27 mouse cellular contexts compared by ENCODE assay signal in the genomic region with DNA sequence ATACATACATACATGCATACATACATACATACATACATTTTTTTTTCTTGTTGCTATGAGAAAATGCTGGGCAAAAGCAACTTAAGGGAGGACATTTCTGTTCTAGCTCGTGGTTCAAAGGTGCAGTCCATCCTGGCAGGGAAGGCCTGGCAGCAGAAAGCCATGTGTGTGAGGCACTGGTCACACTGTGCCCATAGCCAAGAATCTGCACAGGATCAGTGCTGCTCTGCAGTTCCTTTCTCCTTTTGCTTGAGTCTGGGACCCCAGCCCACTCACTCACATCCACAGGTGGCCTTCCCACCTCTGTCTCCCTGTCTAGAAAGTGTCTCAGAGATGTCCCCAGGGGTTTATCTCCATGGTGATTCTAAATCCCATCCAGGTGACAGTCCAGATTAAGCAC.
"Had no signal": no experiment of that assay in that cellular context is flagged by ENCODE, and none has a peak within 500 bp of the region (broad histone marks: within the 10 kb centered on the region; RNA-seq: fewer than 3 reads in every experiment).

No protein-coding gene starts in this region.

- H3K9me3 ChIP-seq: heart, embryonic 10.5 days; heart, embryonic 12.5 days; hindbrain, embryonic 10.5 days; hindbrain, embryonic 12.5 days; intestine, embryonic 15.5 days; kidney, embryonic 15.5 days; limb, embryonic 12.5 days had no signal

- H3K36me3 ChIP-seq: hindbrain, embryonic 12.5 days; intestine, embryonic 15.5 days had no signal

- H3K4me2 ChIP-seq: heart, embryonic 12.5 days; hindbrain, embryonic 12.5 days; hindbrain, embryonic 14.5 days; intestine, embryonic 15.5 days; kidney, embryonic 15.5 days; limb, embryonic 12.5 days; liver, embryonic 11.5 days had no signal

- H3K4me3 ChIP-seq: gastrocnemius, adult 2 months; heart, adult 2 months; heart, embryonic 10.5 days; heart, embryonic 12.5 days; hindbrain, embryonic 10.5 days; hindbrain, embryonic 12.5 days; intestine, embryonic 15.5 days; kidney, embryonic 15.5 days; limb, embryonic 12.5 days had no signal

- ATAC-seq: hindbrain, embryonic 16.5 days; inflammation-experienced regulatory T-cells, adult 6 months; intestine, embryonic 15.5 days; intestine, postnatal 0 days had no signal

- H3K9ac ChIP-seq: heart, embryonic 12.5 days; hindbrain, embryonic 12.5 days; hindbrain, embryonic 14.5 days; intestine, embryonic 15.5 days; kidney, embryonic 15.5 days; limb, embryonic 12.5 days; liver, embryonic 14.5 days had no signal

- DNase-seq: gastrocnemius, adult 2 months; gastrocnemius, postnatal 10 days; gastrocnemius, postnatal 25 days; heart, adult 2 months; heart, postnatal 10 days; heart, postnatal 4 days; kidney, adult 2 months; kidney, adult 9 months; kidney, postnatal 14 days; kidney, postnatal 36 days; layer of hippocampus, adult 9-11 months; layer of hippocampus, postnatal 36 days; liver had no signal

- H3K27ac ChIP-seq: gastrocnemius, adult 2 months; heart, adult 2 months; heart, embryonic 10.5 days; hindbrain, embryonic 10.5 days; hindbrain, embryonic 12.5 days; hindbrain, embryonic 14.5 days; intestine, embryonic 15.5 days; kidney, embryonic 15.5 days; kidney, postnatal 0 days; limb, embryonic 12.5 days; liver, embryonic 14.5 days had no signal

- H3K27me3 ChIP-seq: heart, embryonic 12.5 days; hindbrain, embryonic 12.5 days; intestine, embryonic 15.5 days; kidney, embryonic 15.5 days; limb, embryonic 12.5 days had no signal

- H3K4me1 ChIP-seq: hindbrain, embryonic 12.5 days; intestine, embryonic 15.5 days had no signal
